Mouse (Mus musculus): ENCODE results near the gene Ubtf.
A peak's percentile ranks its signal among the peaks of the same experiment; 100 is the strongest.
"Not testable (repeated sequence)": the region's sequence is repeated elsewhere in the genome, so short reads cannot be mapped to it uniquely, and the experiment has no call there.

The Ubtf gene

GRCm38 (mm10) chr11:102319410-102319792, at the start of gene Ubtf:
Ubtf (minus strand) TSS chr11:102319742.
- peak; percentile 88 for DNase-seq

GRCm38 (mm10) chr11:102369263-102369662, 49.7 kb upstream of the Ubtf start:
- DNase-seq, result no peak

GRCm38 (mm10) chr11:102368347-102368746, 48.8 kb upstream of the Ubtf start:
- no peak for DNase-seq

GRCm38 (mm10) chr11:102367504-102368280, 48.1 kb upstream of the Ubtf start:
- DNase-seq, result no peak

GRCm38 (mm10) chr11:102366103-102366502, 46.6 kb upstream of the Ubtf start, which contains the start of gene Slc4a1:
Slc4a1 (minus strand) TSS chr11:102366203.
- not testable (repeated sequence) for DNase-seq

- DNase-seq, result no peak
Observed at GRCm38 (mm10) chr11:102365699-102366098, 46.2 kb upstream of the Ubtf start.

- no peak for DNase-seq
Observed at GRCm38 (mm10) chr11:102364570-102365371, 45.2 kb upstream of the Ubtf start.

GRCm38 (mm10) chr11:102363623-102364022, 44.1 kb upstream of the Ubtf start:
- no peak for DNase-seq

- DNase-seq, result no peak
Observed at GRCm38 (mm10) chr11:102361776-102362495, 42.4 kb upstream of the Ubtf start.

- DNase-seq, result no peak
Observed at GRCm38 (mm10) chr11:102358365-102358764, 38.8 kb upstream of the Ubtf start.

GRCm38 (mm10) chr11:102356636-102357350, 37.3 kb upstream of the Ubtf start:
- peak; percentile 19 for DNase-seq

GRCm38 (mm10) chr11:102356190-102356589, 36.6 kb upstream of the Ubtf start:
- DNase-seq, result no peak

- no peak for DNase-seq
Observed at GRCm38 (mm10) chr11:102355501-102355900, 36.0 kb upstream of the Ubtf start.

- no peak for DNase-seq
Observed at GRCm38 (mm10) chr11:102353021-102353431, 33.5 kb upstream of the Ubtf start.

- no peak for DNase-seq
Observed at GRCm38 (mm10) chr11:102352378-102352777, 32.8 kb upstream of the Ubtf start.

- no peak for DNase-seq
Observed at GRCm38 (mm10) chr11:102350981-102351523, 31.5 kb upstream of the Ubtf start.

- no peak for DNase-seq
Observed at GRCm38 (mm10) chr11:102350416-102350815, 30.9 kb upstream of the Ubtf start.

- DNase-seq, result no peak
Observed at GRCm38 (mm10) chr11:102349189-102349954, 29.8 kb upstream of the Ubtf start.

- DNase-seq, result no peak
Observed at GRCm38 (mm10) chr11:102348771-102349170, 29.2 kb upstream of the Ubtf start.

- DNase-seq, result no peak
Observed at GRCm38 (mm10) chr11:102348101-102348585, 28.6 kb upstream of the Ubtf start.

- no peak for DNase-seq
Observed at GRCm38 (mm10) chr11:102347683-102348082, 28.1 kb upstream of the Ubtf start.
